In genomic region chr14:17172330-17173110, GRCm38 (mm10) we compare ENCODE assay signal across 7 mouse cellular contexts.
DNase-seq lines count a peak whose midpoint lies in the region; ATAC-seq and TF ChIP-seq lines count a peak whose summit lies in the region.

No protein-coding gene starts in this region.

- no peaks in the 10 kb centered on the region for H3K36me3 ChIP-seq in intestine, embryonic 16.5 days (ENCODE audit: control insufficient read depth, insufficient read depth, low read length)
- no peaks in the 10 kb centered on the region for H3K36me3 ChIP-seq in limb, embryonic 15.5 days
- H3K36me3 ChIP-seq in midbrain, embryonic 14.5 days (ENCODE audit: control insufficient read depth, insufficient read depth, low read length) = no peaks in the 10 kb centered on the region
- H3K36me3 ChIP-seq in stomach, postnatal 0 days (ENCODE audit: control insufficient read depth, insufficient read depth, low read length) = no peaks in the 10 kb centered on the region

- H3K4me3 ChIP-seq in intestine, embryonic 16.5 days (ENCODE audit: low read length) = peak overlapping the region; percentile 52
- H3K4me3 ChIP-seq in limb, embryonic 15.5 days = peak overlapping the region; percentile 48
- H3K4me3 ChIP-seq in midbrain, embryonic 14.5 days (replicated peaks; ENCODE audit: low read depth, low read length) = peak overlapping the region; percentile 53
- H3K4me3 ChIP-seq in stomach, postnatal 0 days (ENCODE audit: low read depth, low read length) = peak overlapping the region; percentile 49

- H3K9me3 ChIP-seq in intestine, embryonic 16.5 days (ENCODE audit: control insufficient read depth, low read length) = no peaks in the 10 kb centered on the region
- no peaks in the 10 kb centered on the region for H3K9me3 ChIP-seq in limb, embryonic 15.5 days
- H3K9me3 ChIP-seq in midbrain, embryonic 14.5 days (ENCODE audit: control insufficient read depth, low read length) = no peaks in the 10 kb centered on the region
- no peaks in the 10 kb centered on the region for H3K9me3 ChIP-seq in stomach, postnatal 0 days (ENCODE audit: control insufficient read depth, low read length)

- TF ChIP-seq EP300 in stomach, postnatal 0 days (optimal IDR thresholded peaks at IDR 0.05) = no peak

- peaks cover 6% of the 10 kb centered on the region; the same call in 1 of the 2 replicates for H3K4me1 ChIP-seq in intestine, embryonic 16.5 days (ENCODE audit: control insufficient read depth, insufficient read depth, low read length)
- H3K4me1 ChIP-seq in limb, embryonic 15.5 days = peaks cover 11% of the 10 kb centered on the region
- 0 out of 2 replicates have a peak, but pooled peaks cover 8% of the 10 kb centered on the region for H3K4me1 ChIP-seq in midbrain, embryonic 14.5 days (ENCODE audit: control insufficient read depth, insufficient read depth, low read length)
- no peaks in the 10 kb centered on the region for H3K4me1 ChIP-seq in stomach, postnatal 0 days (replicated peaks; ENCODE audit: control insufficient read depth, insufficient read depth)

- peak overlapping the region; percentile 49; the same call in 1 of the 2 replicates for H3K9ac ChIP-seq in intestine, embryonic 16.5 days (ENCODE audit: low read depth, low read length)
- peak overlapping the region; percentile 35; the same call in 1 of the 2 replicates for H3K9ac ChIP-seq in limb, embryonic 15.5 days
- H3K9ac ChIP-seq in midbrain, embryonic 14.5 days (replicated peaks; ENCODE audit: low read length) = peak overlapping the region; percentile 48
- H3K9ac ChIP-seq in stomach, postnatal 0 days (ENCODE audit: low read length) = peak overlapping the region; percentile 48

- WGBS in intestine, embryonic 16.5 days = 2% methylated on average over 35 of the region's 35 CpGs
- 2% methylated on average over 35 of the region's 35 CpGs for WGBS in limb, embryonic 15.5 days
- 2% methylated on average over 35 of the region's 35 CpGs for WGBS in midbrain, embryonic 14.5 days
- 2% methylated on average over 34 of the region's 35 CpGs for WGBS in stomach, postnatal 0 days

- peaks cover 26% of the 10 kb centered on the region for H3K27me3 ChIP-seq in intestine, embryonic 16.5 days (replicated peaks; ENCODE audit: control insufficient read depth, insufficient read depth, low read length)
- H3K27me3 ChIP-seq in limb, embryonic 15.5 days = peaks cover 19% of the 10 kb centered on the region
- peaks cover 3% of the 10 kb centered on the region; the same call in 1 of the 2 replicates for H3K27me3 ChIP-seq in midbrain, embryonic 14.5 days (ENCODE audit: control insufficient read depth, insufficient read depth, low read length)
- H3K27me3 ChIP-seq in stomach, postnatal 0 days (ENCODE audit: control insufficient read depth, insufficient read depth, low read length) = no peaks in the 10 kb centered on the region

- intact Hi-C loops in gastrocnemius, postnatal 36 days (cut with DNase I) = no loop called here

- peak overlapping the region; percentile 93 for H3K4me2 ChIP-seq in intestine, embryonic 16.5 days (ENCODE audit: low read depth, low read length)
- H3K4me2 ChIP-seq in limb, embryonic 15.5 days = peak overlapping the region; percentile 93
- H3K4me2 ChIP-seq in midbrain, embryonic 14.5 days (ENCODE audit: low read length) = peak overlapping the region; percentile 88
- H3K4me2 ChIP-seq in stomach, postnatal 0 days (replicated peaks; ENCODE audit: low read depth) = peak overlapping the region; percentile 92

- DNase-seq in adrenal gland, postnatal 36 days = peak; percentile 83 to 86
- peak; percentile 52 for DNase-seq in embryo, embryonic 11.5 days (ENCODE audit: low read depth, low spot score)
- peak; percentile 13 to 23 for DNase-seq in gastrocnemius, postnatal 36 days
- peak; percentile 85 for DNase-seq in midbrain, embryonic 14.5 days
- peak; percentile 91 for DNase-seq in stomach, postnatal 0 days (ENCODE audit: low spot score)

- ATAC-seq in intestine, embryonic 16.5 days = peak; percentile 98
- ATAC-seq in limb, embryonic 15.5 days (ENCODE audit: insufficient number of reproducible peaks, low FRiP score, low TSS enrichment, low read depth) = peak; percentile 81
- ATAC-seq in midbrain, embryonic 14.5 days (ENCODE audit: low FRiP score, low TSS enrichment) = peak; percentile 92
- peak; percentile 95 for ATAC-seq in stomach, postnatal 0 days (ENCODE audit: low FRiP score, low TSS enrichment)

- H3K27ac ChIP-seq in intestine, embryonic 16.5 days (ENCODE audit: low read length) = no peak overlapping the region
- H3K27ac ChIP-seq in limb, embryonic 15.5 days = no peak overlapping the region
- no peak overlapping the region for H3K27ac ChIP-seq in midbrain, embryonic 14.5 days (replicated peaks; ENCODE audit: low read depth, low read length)
- 0 out of 2 replicates have a peak overlapping the region, but pooled peaks have one; percentile 8 for H3K27ac ChIP-seq in stomach, postnatal 0 days (replicated peaks)

- peak; percentile 39; the same call in 1 of the 2 replicates for TF ChIP-seq CTCF in stomach, postnatal 0 days (IDR thresholded peaks at IDR 0.05; ENCODE audit: low read depth)

Comparison
In these comparisons a context has a peak if more than half of its experiments do, and no peak if none do; other contexts are left out.
1. DNase-seq: peak in every context shown above with its lines; median percentile 91 in stomach, postnatal 0 days; 85 in midbrain, embryonic 14.5 days; 84 in adrenal gland, postnatal 36 days; 52 in embryo, embryonic 11.5 days; 18 in gastrocnemius, postnatal 36 days.